Mouse (Mus musculus) intestine, embryonic 15.5 days (tissue): ENCODE results near the gene Olfr653. TPM values are rescaled to one million over a fixed set of nuclear protein-coding genes. Genes with fewer than 3 reads are reported as not detected.

Experiments used
- polyA plus RNA-seq: library from polyadenylated mRNA; unstranded; fragments of >200 nt; fragmentation: Nextera tagmentation; extraction: Ambion mirVana; gene quantifications from 2 replicates; pipeline ENCODE4 v1.2.1, GENCODE M21; 2015

Gene Olfr653
- polyA plus RNA-seq, 1 experiment from 2014 or later: not detected

Other genes with a start within 250 kb of the Olfr653 start
- gene Trim34b, start 247.8 kb upstream of the Olfr653 start, polyA plus RNA-seq: 0.16 TPM in 1 of 2 replicates, not detected in the other
- gene Trim12c, start 224.0 kb upstream of the Olfr653 start, polyA plus RNA-seq: 2.0 and 2.1 TPM in 2 replicates
- gene Trim30b, start 207.4 kb upstream of the Olfr653 start, polyA plus RNA-seq: 0.08 and 0.09 TPM in 2 replicates
- 0.13 and 0.19 TPM in 2 replicates for gene Trim30c, start 176.5 kb upstream of the Olfr653 start, polyA plus RNA-seq
- 1.5 and 1.8 TPM in 2 replicates for gene Trim30a, start 112.1 kb upstream of the Olfr653 start, polyA plus RNA-seq
- gene Trim30d, start 69.5 kb upstream of the Olfr653 start, polyA plus RNA-seq: 0.92 TPM in 2 replicates
- gene Olfr651, start 27.2 kb upstream of the Olfr653 start, polyA plus RNA-seq: not detected in 2 replicates
- not detected in 2 replicates for gene Olfr652, start 16.4 kb upstream of the Olfr653 start, polyA plus RNA-seq
- gene Olfr654, start 9.7 kb downstream of the Olfr653 start, polyA plus RNA-seq: not detected in 2 replicates
- not detected in 2 replicates for gene Olfr655, start 24.5 kb downstream of the Olfr653 start, polyA plus RNA-seq
- not detected in 2 replicates for gene Olfr656, start 36.6 kb downstream of the Olfr653 start, polyA plus RNA-seq
- gene Olfr657, start 47.5 kb downstream of the Olfr653 start, polyA plus RNA-seq: not detected in 2 replicates
- gene Olfr658, start 70.0 kb downstream of the Olfr653 start, polyA plus RNA-seq: 0.08 TPM in 1 of 2 replicates, not detected in the other
- gene Olfr659, start 89.4 kb downstream of the Olfr653 start, polyA plus RNA-seq: not detected in 2 replicates
- gene Olfr661, start 109.2 kb downstream of the Olfr653 start, polyA plus RNA-seq: not detected in 2 replicates
- not detected in 2 replicates for gene Usp17le, start 200.2 kb downstream of the Olfr653 start, polyA plus RNA-seq